Mouse (Mus musculus): ENCODE measurements around the gene Tctn3.

DNA sequence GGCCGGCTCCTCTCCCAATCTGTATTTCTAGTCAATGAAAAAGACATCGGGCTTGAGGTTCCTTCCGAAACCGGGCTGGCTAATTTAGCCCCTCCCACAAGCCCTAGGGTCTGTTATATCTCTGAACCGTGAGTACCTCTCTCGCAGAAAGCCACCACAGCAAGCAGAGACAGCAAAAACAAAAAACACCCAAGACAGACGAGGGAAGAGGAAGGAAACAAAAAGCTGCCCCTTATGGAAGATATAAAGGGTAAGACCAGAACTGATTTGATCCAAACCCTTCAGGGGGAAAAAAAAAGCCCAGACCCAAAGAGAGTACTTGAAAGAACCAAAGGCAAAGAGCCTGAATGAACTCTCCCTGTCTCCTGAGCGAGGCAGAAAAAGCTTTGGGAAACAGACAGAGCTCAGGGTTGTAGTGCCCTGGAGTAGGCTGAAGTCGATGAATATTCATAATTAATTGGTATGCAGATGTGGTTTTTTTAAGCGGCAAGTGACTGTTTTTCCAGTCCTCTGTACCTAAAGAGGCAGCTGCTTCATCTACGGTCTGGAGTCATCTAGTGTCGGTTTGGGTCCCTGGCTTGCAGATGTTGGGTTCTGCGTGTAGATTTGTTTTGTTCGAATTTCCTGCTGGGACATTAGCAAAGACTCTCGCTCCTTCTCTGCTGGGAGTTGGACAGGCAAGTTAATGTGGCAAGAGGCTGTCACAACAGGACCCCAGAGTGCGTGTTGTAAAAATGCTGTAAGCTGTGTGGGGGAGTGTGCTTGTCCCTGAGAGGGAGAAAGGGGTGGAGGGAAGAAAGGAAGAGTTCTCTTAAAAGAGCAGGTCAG lies 47.8 kb upstream of the Tctn3 start:
- TF ChIP-seq CTCF (IDR thresholded peaks at IDR 0.05): no peak
- peak; percentile 60; the same call in 1 of the 2 replicates for TF ChIP-seq POLR2A (IDR thresholded peaks at IDR 0.05; ENCODE audit: insufficient read depth, low read depth, low read length)
- no peak for TF ChIP-seq EP300 (IDR thresholded peaks at IDR 0.05; ENCODE audit: insufficient read depth, low read depth, low read length)
